In genomic region chr5:124024677-124025076, GRCm38 (mm10) we compare ENCODE assay signal across 9 mouse cellular contexts. TPM values are rescaled to one million over a fixed set of nuclear protein-coding genes. Genes with fewer than 3 reads are reported as not detected.
DNase-seq lines count a peak whose midpoint lies in the region; ATAC-seq lines count a peak whose summit lies in the region.
"Had no signal": no experiment of that assay in that cellular context is flagged by ENCODE, and none has a peak within 500 bp of the region (broad histone marks: within the 10 kb centered on the region; RNA-seq: fewer than 3 reads in every experiment).

No protein-coding gene starts in this region.

- no peak; the same call in 1 of the 2 replicates for ATAC-seq in kidney, embryonic 14.5 days (ENCODE audit: low FRiP score, low TSS enrichment)
- ATAC-seq in hindbrain, embryonic 12.5 days (ENCODE audit: low FRiP score), result no peak
- ATAC-seq in neural tube, embryonic 12.5 days (ENCODE audit: low FRiP score, low read depth), result no peak
- no peak for ATAC-seq in frontal cortex, adult (ENCODE audit: low TSS enrichment)

- H3K36me3 ChIP-seq in kidney, embryonic 14.5 days (ENCODE audit: control insufficient read depth, insufficient read depth, low read length), result no peaks in the 10 kb centered on the region; the same call in 1 of the 2 replicates
- H3K36me3 ChIP-seq in hindbrain, embryonic 12.5 days, result peaks cover 18% of the 10 kb centered on the region; the same call in 1 of the 2 replicates
- H3K36me3 ChIP-seq in neural tube, embryonic 12.5 days, result peaks cover 10% of the 10 kb centered on the region; the same call in 1 of the 2 replicates

- no peak overlapping the region for H3K4me3 ChIP-seq in kidney, embryonic 14.5 days (ENCODE audit: low read length)
- no peak overlapping the region for H3K4me3 ChIP-seq in hindbrain, embryonic 12.5 days
- no peak overlapping the region for H3K4me3 ChIP-seq in neural tube, embryonic 12.5 days
- H3K4me3 ChIP-seq: embryonic facial prominence, embryonic 13.5 days had no signal

- H3K27ac ChIP-seq in kidney, embryonic 14.5 days (ENCODE audit: low read depth, low read length), result peak overlapping the region; percentile 47
- H3K27ac ChIP-seq in hindbrain, embryonic 12.5 days, result peak overlapping the region; percentile 66
- H3K27ac ChIP-seq in neural tube, embryonic 12.5 days, result no peak overlapping the region
- H3K27ac ChIP-seq: embryonic facial prominence, embryonic 13.5 days had no signal

- WGBS in kidney, embryonic 14.5 days, result 63% methylated on average over 6 of the region's 6 CpGs
- WGBS in hindbrain, embryonic 12.5 days, result 45% methylated on average over 6 of the region's 6 CpGs
- WGBS in neural tube, embryonic 12.5 days, result 54% methylated on average over 6 of the region's 6 CpGs

- DNase-seq in kidney, adult 11 months, result no peak
- DNase-seq in cerebellum, adult 11-12 months, result peak; percentile 87
- DNase-seq in lung, postnatal 25 days (ENCODE audit: low spot score), result no peak
- no peak for DNase-seq in left cerebral cortex, adult 9 months (ENCODE audit: low spot score in 2 of 2)

- no peaks in the 10 kb centered on the region for H3K27me3 ChIP-seq in kidney, embryonic 14.5 days (ENCODE audit: control insufficient read depth, insufficient read depth, low read length)
- no peaks in the 10 kb centered on the region for H3K27me3 ChIP-seq in hindbrain, embryonic 12.5 days
- H3K27me3 ChIP-seq in neural tube, embryonic 12.5 days (replicated peaks), result no peaks in the 10 kb centered on the region
- H3K27me3 ChIP-seq: embryonic facial prominence, embryonic 13.5 days had no signal

- no peak overlapping the region for H3K9ac ChIP-seq in kidney, embryonic 14.5 days (ENCODE audit: low read depth, low read length)
- H3K9ac ChIP-seq in hindbrain, embryonic 12.5 days, result no peak overlapping the region
- H3K9ac ChIP-seq in neural tube, embryonic 12.5 days, result 0 out of 2 replicates have a peak overlapping the region, but pooled peaks have one; percentile 5
- H3K9ac ChIP-seq: embryonic facial prominence, embryonic 13.5 days had no signal

- no peaks in the 10 kb centered on the region for H3K9me3 ChIP-seq in kidney, embryonic 14.5 days (ENCODE audit: control insufficient read depth, low read length)
- no peaks in the 10 kb centered on the region for H3K9me3 ChIP-seq in hindbrain, embryonic 12.5 days (replicated peaks)
- H3K9me3 ChIP-seq in neural tube, embryonic 12.5 days, result no peaks in the 10 kb centered on the region
- H3K9me3 ChIP-seq: embryonic facial prominence, embryonic 13.5 days had no signal

- peaks cover 42% of the 10 kb centered on the region for H3K4me1 ChIP-seq in kidney, embryonic 14.5 days (ENCODE audit: control insufficient read depth, insufficient read depth, low read length)
- H3K4me1 ChIP-seq in hindbrain, embryonic 12.5 days, result peaks cover 72% of the 10 kb centered on the region
- H3K4me1 ChIP-seq in neural tube, embryonic 12.5 days, result peaks cover 72% of the 10 kb centered on the region

- no peak overlapping the region for H3K4me2 ChIP-seq in kidney, embryonic 14.5 days (replicated peaks; ENCODE audit: low read depth, low read length)
- H3K4me2 ChIP-seq in hindbrain, embryonic 12.5 days (replicated peaks), result no peak overlapping the region
- no peak overlapping the region; the same call in 1 of the 2 replicates for H3K4me2 ChIP-seq in neural tube, embryonic 12.5 days (replicated peaks)
- H3K4me2 ChIP-seq: embryonic facial prominence, embryonic 13.5 days had no signal

RNA-seq across cellular contexts. Expression of gene Vps37b, which starts 7.4 kb away (rescaled TPM):
- polyA plus RNA-seq in kidney, embryonic 14.5 days (2014; fragmentation: Nextera tagmentation; extraction: Ambion mirVana), result 20.2 and 27.6 TPM in 2 replicates
- polyA plus RNA-seq in hindbrain, embryonic 12.5 days (2016; fragmentation: Nextera tagmentation; extraction: Ambion mirVana), result 70.8 and 78.6 TPM in 2 replicates
- polyA plus RNA-seq in neural tube, embryonic 12.5 days (2016; fragmentation: Nextera tagmentation; extraction: Ambion mirVana), result 70.9 and 71.2 TPM in 2 replicates

RNA-seq across cellular contexts. Expression of gene Hip1r, which starts 51.2 kb away (rescaled TPM):
- 11.0 and 13.0 TPM in 2 replicates for polyA plus RNA-seq in kidney, embryonic 14.5 days (2014; fragmentation: Nextera tagmentation; extraction: Ambion mirVana)
- polyA plus RNA-seq in hindbrain, embryonic 12.5 days (2016; fragmentation: Nextera tagmentation; extraction: Ambion mirVana), result 14.4 and 20.4 TPM in 2 replicates
- 12.6 and 14.6 TPM in 2 replicates for polyA plus RNA-seq in neural tube, embryonic 12.5 days (2016; fragmentation: Nextera tagmentation; extraction: Ambion mirVana)
